In genomic region chr11:97822840-97823603, GRCm38 (mm10) we compare ENCODE assay signal across 11 mouse cellular contexts. TPM values are rescaled to one million over a fixed set of nuclear protein-coding genes. Genes with fewer than 3 reads are reported as not detected.
DNase-seq lines count a peak whose midpoint lies in the region; ATAC-seq and TF ChIP-seq lines count a peak whose summit lies in the region.
"Had no signal": no experiment of that assay in that cellular context is flagged by ENCODE, and none has a peak within 500 bp of the region (broad histone marks: within the 10 kb centered on the region; RNA-seq: fewer than 3 reads in every experiment).

No protein-coding gene starts in this region.

- H3K27ac ChIP-seq in layer of hippocampus, adult 2 months, result peak overlapping the region; percentile 33
- H3K27ac ChIP-seq in liver, embryonic 11.5 days (ENCODE audit: low read depth, low read length), result 0 out of 2 replicates have a peak overlapping the region, but pooled peaks have one; percentile 11
- H3K27ac ChIP-seq: forebrain, embryonic 12.5 days had no signal

- no peaks in the 10 kb centered on the region for H3K27me3 ChIP-seq in liver, embryonic 11.5 days (replicated peaks; ENCODE audit: control insufficient read depth, insufficient read depth, low read length)
- H3K27me3 ChIP-seq: forebrain, embryonic 12.5 days had no signal

- peak; percentile 30 to 55 for DNase-seq in adrenal gland, adult (ENCODE audit: inconsistent age in 2 of 2, low spot score in 1 of 2)
- DNase-seq in adrenal gland, postnatal 10 days, result no peak
- DNase-seq in layer of hippocampus, adult 2 months (ENCODE audit: low spot score in 2 of 2), result no peak
- DNase-seq in layer of hippocampus, postnatal 36 days, result no peak
- DNase-seq in cerebellum, postnatal 14 days, result peak; percentile 64 to 77
- no peak for DNase-seq in liver, embryonic 11.5 days (ENCODE audit: low spot score)
- no peak for DNase-seq in layer of hippocampus, adult 9-11 months

- no peak for TF ChIP-seq CTCF in layer of hippocampus, adult 2 months (conservative IDR thresholded peaks at IDR 0.05)

- no peak overlapping the region for H3K4me3 ChIP-seq in layer of hippocampus, adult 2 months
- no peak overlapping the region for H3K4me3 ChIP-seq in liver, embryonic 11.5 days (ENCODE audit: low read depth, low read length)
- H3K4me3 ChIP-seq: forebrain, embryonic 12.5 days had no signal

- ATAC-seq in liver, embryonic 11.5 days (replicated peaks; ENCODE audit: low FRiP score), result no peak
- ATAC-seq in megakaryocyte progenitor cell, adult 5-6 weeks (replicated peaks; ENCODE audit: poor library complexity), result no peak

- peaks cover 42% of the 10 kb centered on the region for H3K4me1 ChIP-seq in liver, embryonic 11.5 days (replicated peaks; ENCODE audit: control insufficient read depth, insufficient read depth, low read length)

- no peaks in the 10 kb centered on the region for H3K9me3 ChIP-seq in liver, embryonic 11.5 days (ENCODE audit: control insufficient read depth, low read length)
- H3K9me3 ChIP-seq: forebrain, embryonic 12.5 days had no signal

- 80% methylated on average over 20 of the region's 20 CpGs for WGBS in liver, embryonic 11.5 days

- no peak overlapping the region for H3K9ac ChIP-seq in liver, embryonic 11.5 days (ENCODE audit: low read depth, low read length)
- H3K9ac ChIP-seq: forebrain, embryonic 12.5 days had no signal

- no peak overlapping the region for H3K4me2 ChIP-seq in liver, embryonic 11.5 days
- H3K4me2 ChIP-seq: forebrain, embryonic 12.5 days had no signal

- peaks cover 8% of the 10 kb centered on the region; the same call in 1 of the 2 replicates for H3K36me3 ChIP-seq in liver, embryonic 11.5 days (ENCODE audit: control insufficient read depth, insufficient read depth, low read length)

RNA-seq across cellular contexts. Expression of gene B230217C12Rik, which starts 17.6 kb away (rescaled TPM):
- 1 to 10 TPM; 2.0 to 3.1 TPM for total RNA-seq in adrenal gland, postnatal 10 days (2021)
- 10 to 100 TPM; 67.8 to 72.6 TPM for total RNA-seq in layer of hippocampus, adult 2 months (2021)
- total RNA-seq in layer of hippocampus, postnatal 36 days (2021), result 10 to 100 TPM; 67.5 to 68.4 TPM
- polyA plus RNA-seq in liver, embryonic 11.5 days (2014; fragmentation: Nextera tagmentation; extraction: Ambion mirVana), result 3.7 and 5.4 TPM in 2 replicates
- 2.1 and 3.8 TPM in 2 replicates for total RNA-seq in megakaryocyte progenitor cell, adult 5-6 weeks (2015)
- total RNA-seq in megakaryocyte progenitor cell, adult 5-6 weeks (2017), result 0.17 TPM in 2 replicates

RNA-seq across cellular contexts. Expression of gene Lasp1, which starts 24.2 kb away (rescaled TPM):
- 100 to 1,000 TPM; 107 to 122 TPM for total RNA-seq in adrenal gland, postnatal 10 days (2021)
- 10 to 100 TPM; 88.1 to 91.4 TPM for total RNA-seq in layer of hippocampus, adult 2 months (2021)
- total RNA-seq in layer of hippocampus, postnatal 36 days (2021), result 10 to 100 TPM; 98.0 to 98.2 TPM
- polyA plus RNA-seq in liver, embryonic 11.5 days (2014; fragmentation: Nextera tagmentation; extraction: Ambion mirVana), result 54.7 and 55.3 TPM in 2 replicates
- total RNA-seq in megakaryocyte progenitor cell, adult 5-6 weeks (2015), result 40.1 and 47.2 TPM in 2 replicates
- 139 and 201 TPM in 2 replicates for total RNA-seq in megakaryocyte progenitor cell, adult 5-6 weeks (2017)

RNA-seq across cellular contexts. Expression of gene Rpl23, which starts 40.8 kb away (rescaled TPM):
- total RNA-seq in adrenal gland, postnatal 10 days (2021), result 100 to 1,000 TPM; 958 to 975 TPM
- total RNA-seq in layer of hippocampus, adult 2 months (2021), result 100 to 1,000 TPM; 361 to 374 TPM
- 100 to 1,000 TPM; 355 TPM for total RNA-seq in layer of hippocampus, postnatal 36 days (2021)
- 756 and 842 TPM in 2 replicates for polyA plus RNA-seq in liver, embryonic 11.5 days (2014; fragmentation: Nextera tagmentation; extraction: Ambion mirVana)
- 1,765 and 1,897 TPM in 2 replicates for total RNA-seq in megakaryocyte progenitor cell, adult 5-6 weeks (2015)
- 1,416 and 1,747 TPM in 2 replicates for total RNA-seq in megakaryocyte progenitor cell, adult 5-6 weeks (2017)

RNA-seq across cellular contexts. Expression of gene 1700001P01Rik, which starts 47.3 kb away (rescaled TPM):
- under 1 TPM in 1 of 2 experiments, not detected in 1; 0.51 TPM for total RNA-seq in adrenal gland, postnatal 10 days (2021)
- 1 to 10 TPM; 1.3 to 2.4 TPM for total RNA-seq in layer of hippocampus, adult 2 months (2021)
- 1 to 10 TPM in 1 of 2 experiments, under 1 TPM in 1; 0.60 to 1.3 TPM for total RNA-seq in layer of hippocampus, postnatal 36 days (2021)
- polyA plus RNA-seq in liver, embryonic 11.5 days (2014; fragmentation: Nextera tagmentation; extraction: Ambion mirVana), result 0.64 TPM in 1 of 2 replicates, not detected in the other
- total RNA-seq in megakaryocyte progenitor cell, adult 5-6 weeks (2015), result 0.64 TPM in 1 of 2 replicates, not detected in the other
- 0.30 TPM in 1 of 2 replicates, not detected in the other for total RNA-seq in megakaryocyte progenitor cell, adult 5-6 weeks (2017)
- total RNA-seq: hematopoietic stem cell, adult 5-6 weeks had no signal
- polyA plus RNA-seq: limb, embryonic 11.5 days had no signal

RNA-seq across cellular contexts. Expression of gene Cwc25, which starts 56.7 kb away (rescaled TPM):
- total RNA-seq in adrenal gland, postnatal 10 days (2021), result 10 to 100 TPM; 19.9 to 20.0 TPM
- total RNA-seq in layer of hippocampus, adult 2 months (2021), result 10 to 100 TPM; 20.1 to 20.6 TPM
- 10 to 100 TPM; 19.5 to 19.8 TPM for total RNA-seq in layer of hippocampus, postnatal 36 days (2021)
- 12.9 and 13.1 TPM in 2 replicates for polyA plus RNA-seq in liver, embryonic 11.5 days (2014; fragmentation: Nextera tagmentation; extraction: Ambion mirVana)
- total RNA-seq in megakaryocyte progenitor cell, adult 5-6 weeks (2015), result 8.8 and 9.3 TPM in 2 replicates
- total RNA-seq in megakaryocyte progenitor cell, adult 5-6 weeks (2017), result 16.7 and 19.2 TPM in 2 replicates

Comparison
In these comparisons a context has a peak if more than half of its experiments do, and no peak if none do; other contexts are left out.
1. DNase-seq: peak in adrenal gland, adult (2 of 2) and cerebellum, postnatal 14 days (2 of 2); none in adrenal gland, postnatal 10 days (single experiment), layer of hippocampus, adult 2 months (0 of 2), layer of hippocampus, postnatal 36 days (0 of 2), liver, embryonic 11.5 days (single experiment) and layer of hippocampus, adult 9-11 months (single experiment).
2. RNA of gene B230217C12Rik, which starts 17.6 kb away (total RNA-seq): 67.8 to 72.6 TPM in layer of hippocampus, adult 2 months and 67.5 to 68.4 TPM in layer of hippocampus, postnatal 36 days; 0.17 to 3.8 TPM in megakaryocyte progenitor cell, adult 5-6 weeks and 2.0 to 3.1 TPM in adrenal gland, postnatal 10 days; every median in the first group is over 10 times any median in the second.